Mouse (Mus musculus) hindbrain, embryonic 11.5 days (tissue): Measurements from ENCODE around the gene Npr1. TPM values are rescaled to one million over a fixed set of nuclear protein-coding genes. Genes with fewer than 3 reads are reported as not detected.

ENCODE experiments used
- ATAC-seq: fragments of 200-750 bp; cut with Nextera tagmentation; 2 replicates; pipeline ENCODE4 v1.8.0; 2017; ENCODE audit warnings: mild to moderate bottlenecking, moderate TSS enrichment, moderate library complexity; ENCODE audit not compliant: low FRiP score
- DNase-seq: peaks from one replicate; pipeline ENCODE4 v3.0.0-alpha.2; 2015; ENCODE audit warnings: low spot score
- H3K27ac ChIP-seq: fragments of 300-500 bp; sonication (generic); 2 replicates; pipeline ENCODE4 v1.5.1; 2014; ENCODE audit warnings: mild to moderate bottlenecking, low read depth, low read length
- H3K27me3 ChIP-seq: fragments of 300-500 bp; sonication (generic); 2 replicates; pipeline ENCODE4 v1.6.1; 2014; ENCODE audit warnings: mild to moderate bottlenecking, low read length, moderate library complexity, mixed read lengths; ENCODE audit not compliant: control insufficient read depth, insufficient read depth
- H3K36me3 ChIP-seq: fragments of 300-500 bp; sonication (generic); 2 replicates; pipeline ENCODE4 v1.6.1; 2014; ENCODE audit warnings: mild to moderate bottlenecking, low read length, moderate library complexity, mixed read lengths; ENCODE audit not compliant: control insufficient read depth, insufficient read depth
- H3K4me1 ChIP-seq: fragments of 300-500 bp; sonication (generic); replicated peaks from 2 replicates; pipeline ENCODE4 v1.6.1; 2014; ENCODE audit warnings: low read length, mixed read lengths; ENCODE audit not compliant: control insufficient read depth, insufficient read depth
- H3K4me2 ChIP-seq: fragments of 300-500 bp; sonication (generic); replicated peaks from 2 replicates; pipeline ENCODE4 v1.6.1; 2014; ENCODE audit warnings: mild to moderate bottlenecking, low read depth, low read length
- H3K4me3 ChIP-seq: fragments of 300-500 bp; sonication (generic); 2 replicates; pipeline ENCODE4 v1.5.1; 2014; ENCODE audit warnings: low read depth, low read length
- H3K9ac ChIP-seq: fragments of 300-500 bp; sonication (generic); 2 replicates; pipeline ENCODE4 v1.6.1; 2014; ENCODE audit warnings: low read depth, low read length
- H3K9me3 ChIP-seq: fragments of 300-500 bp; sonication (generic); 2 replicates; pipeline ENCODE4 v1.6.1; 2016; ENCODE audit warnings: low read length; ENCODE audit not compliant: control insufficient read depth
- WGBS: fragments of 180-500 bp; shearing (Covaris S2); extraction: QIAGEN DNeasy Blood & Tissue Kit; methylation state at CpG from one replicate; pipeline ENCODE4 v1.1.7; 2014; 5-methylcytosine and 5-hydroxymethylcytosine counted together
- polyA plus RNA-seq: library from polyadenylated mRNA; unstranded; fragments of >200 nt; fragmentation: Nextera tagmentation; extraction: Ambion mirVana; gene quantifications from 2 replicates; pipeline ENCODE4 v1.2.1, GENCODE M21; 2014

The Npr1 gene
- polyA plus RNA-seq, 1 experiment from 2014 or later, result 3.7 TPM

- no peak overlapping the region for H3K9ac ChIP-seq
- H3K9me3 ChIP-seq, result no peaks in the 10 kb centered on the region
- H3K36me3 ChIP-seq, result no peaks in the 10 kb centered on the region
- H3K27me3 ChIP-seq, result no peaks in the 10 kb centered on the region
- DNase-seq (no peak), ATAC-seq (no peak)
- H3K4me2 ChIP-seq, result no peak overlapping the region
- H3K4me3 ChIP-seq, result no peak overlapping the region
- WGBS, result 54% methylated on average over 10 of the region's 10 CpGs
- H3K4me1 ChIP-seq, result no peaks in the 10 kb centered on the region
- no peak overlapping the region for H3K27ac ChIP-seq
Measured at GRCm38 (mm10) chr3:90451396-90452095, 14.1 kb downstream of the Npr1 start.

GRCm38 (mm10) chr3:90450874-90451273, 14.8 kb downstream of the Npr1 start:
- DNase-seq, result no peak
- H3K9ac ChIP-seq, result no peak overlapping the region
- no peaks in the 10 kb centered on the region for H3K36me3 ChIP-seq
- H3K27me3 ChIP-seq, result no peaks in the 10 kb centered on the region
- no peak for ATAC-seq
- no peaks in the 10 kb centered on the region; the same call in 1 of the 2 replicates for H3K4me1 ChIP-seq
- H3K27ac ChIP-seq, result no peak overlapping the region
- H3K4me3 ChIP-seq, result no peak overlapping the region
- no peak overlapping the region for H3K4me2 ChIP-seq
- H3K9me3 ChIP-seq, result no peaks in the 10 kb centered on the region
- WGBS, result 36% methylated on average over 12 of the region's 12 CpGs

GRCm38 (mm10) chr3:90448626-90449025, 17.0 kb downstream of the Npr1 start:
- Histone ChIP-seq H3K27ac (no peak overlapping the region), H3K9me3 (no peaks in the 10 kb centered on the region), H3K4me1 (no peaks in the 10 kb centered on the region; the same call in 1 of the 2 replicates), H3K4me2 (no peak overlapping the region), H3K36me3 (no peaks in the 10 kb centered on the region), H3K27me3 (no peaks in the 10 kb centered on the region), H3K4me3 (no peak overlapping the region), H3K9ac (no peak overlapping the region)
- WGBS, result 26% methylated on average over 6 of the region's 6 CpGs
- ATAC-seq, result no peak
- DNase-seq, result no peak

GRCm38 (mm10) chr3:90447123-90447494, 18.6 kb downstream of the Npr1 start:
- no peaks in the 10 kb centered on the region for H3K27me3 ChIP-seq
- H3K4me1 ChIP-seq, result no peaks in the 10 kb centered on the region; the same call in 1 of the 2 replicates
- DNase-seq, result no peak
- no peak overlapping the region for H3K4me3 ChIP-seq
- ATAC-seq, result no peak
- 22% methylated on average over 7 of the region's 7 CpGs for WGBS
- H3K9me3 ChIP-seq, result no peaks in the 10 kb centered on the region
- peak overlapping the region; percentile 28 for H3K9ac ChIP-seq
- H3K4me2 ChIP-seq, result peak overlapping the region; percentile 25
- H3K27ac ChIP-seq, result peak overlapping the region; percentile 86
- no peaks in the 10 kb centered on the region for H3K36me3 ChIP-seq

GRCm38 (mm10) chr3:90446389-90447122, 19.1 kb downstream of the Npr1 start:
- Histone ChIP-seq H3K27ac (peak overlapping the region; percentile 86), H3K36me3 (no peaks in the 10 kb centered on the region), H3K9ac (peak overlapping the region; percentile 28), H3K4me1 (no peaks in the 10 kb centered on the region; the same call in 1 of the 2 replicates), H3K9me3 (no peaks in the 10 kb centered on the region), H3K4me2 (peak overlapping the region; percentile 25), H3K27me3 (no peaks in the 10 kb centered on the region), H3K4me3 (peak overlapping the region; percentile 13; the same call in 1 of the 2 replicates)
- DNase-seq (peak; percentile 93), ATAC-seq (peak; percentile 95)
- WGBS, result 2% methylated on average over 17 of the region's 17 CpGs

- Histone ChIP-seq H3K27ac (peak overlapping the region; percentile 86; the same call in 1 of the 2 replicates), H3K4me3 (no peak overlapping the region), H3K27me3 (no peaks in the 10 kb centered on the region), H3K9ac (no peak overlapping the region), H3K36me3 (no peaks in the 10 kb centered on the region), H3K4me1 (no peaks in the 10 kb centered on the region; the same call in 1 of the 2 replicates), H3K4me2 (no peak overlapping the region; the same call in 1 of the 2 replicates), H3K9me3 (no peaks in the 10 kb centered on the region)
- WGBS, result 64% methylated on average over 11 of the region's 11 CpGs
- ATAC-seq (no peak), DNase-seq (peak; percentile 19)
Measured at GRCm38 (mm10) chr3:90445417-90446200, 20.1 kb downstream of the Npr1 start.

- 88% methylated on average over 3 of the region's 3 CpGs for WGBS
- no peaks in the 10 kb centered on the region for H3K36me3 ChIP-seq
- no peak overlapping the region for H3K4me3 ChIP-seq
- no peak for DNase-seq
- H3K27ac ChIP-seq, result no peak overlapping the region
- no peak overlapping the region for H3K4me2 ChIP-seq
- H3K9ac ChIP-seq, result no peak overlapping the region
- no peak for ATAC-seq
- H3K27me3 ChIP-seq, result no peaks in the 10 kb centered on the region
- H3K9me3 ChIP-seq, result no peaks in the 10 kb centered on the region
- H3K4me1 ChIP-seq, result no peaks in the 10 kb centered on the region; the same call in 1 of the 2 replicates
Measured at GRCm38 (mm10) chr3:90443977-90444376, 21.7 kb downstream of the Npr1 start.

- no peaks in the 10 kb centered on the region for H3K36me3 ChIP-seq
- H3K27me3 ChIP-seq, result no peaks in the 10 kb centered on the region
- no peaks in the 10 kb centered on the region for H3K9me3 ChIP-seq
- ATAC-seq, result no peak
- H3K9ac ChIP-seq, result no peak overlapping the region
- H3K4me1 ChIP-seq, result no peaks in the 10 kb centered on the region
- no peak overlapping the region for H3K4me3 ChIP-seq
- 84% methylated on average over 2 of the region's 2 CpGs for WGBS
- H3K4me2 ChIP-seq, result no peak overlapping the region
- no peak for DNase-seq
- no peak overlapping the region for H3K27ac ChIP-seq
Measured at GRCm38 (mm10) chr3:90440756-90441155, 24.9 kb downstream of the Npr1 start.
